Mouse (Mus musculus): ENCODE measurements around the gene Ubac1. TPM values are rescaled to one million over a fixed set of nuclear protein-coding genes. Genes with fewer than 3 reads are reported as not detected.

The Ubac1 gene
- polyA plus RNA-seq, 1 experiment from 2014 or later, result 148 TPM

DNA sequence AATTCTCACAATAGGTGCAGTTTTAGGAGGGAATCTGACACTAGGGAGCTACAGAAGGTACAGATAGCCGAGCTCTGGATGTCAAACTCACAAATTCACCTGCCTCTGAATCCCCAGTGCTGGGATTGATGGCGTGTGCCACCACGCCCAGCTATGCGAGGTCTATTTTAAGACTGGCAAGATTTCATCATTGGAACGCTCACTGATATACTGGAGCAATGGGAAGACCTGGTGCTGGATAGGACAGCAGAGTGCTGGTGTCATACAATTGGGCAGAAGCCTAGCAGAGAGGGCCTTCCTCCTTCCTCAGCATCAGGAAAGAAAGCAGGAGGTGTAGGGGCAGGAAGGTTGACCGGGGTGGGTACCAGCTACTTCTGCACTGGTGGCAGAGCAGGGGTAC, 33.7 kb downstream of the Ubac1 start:
- Histone ChIP-seq H3K4me3 (replicated peaks) (no peak overlapping the region), H3K27me3 (replicated peaks) (no peaks in the 10 kb centered on the region), H3K9me3 (replicated peaks) (no peaks in the 10 kb centered on the region), H3K27ac (replicated peaks) (no peak overlapping the region), H3K4me2 (no peak overlapping the region), H3K4me1 (peaks cover 14% of the 10 kb centered on the region), H3K9ac (replicated peaks) (no peak overlapping the region), H3K36me3 (no peaks in the 10 kb centered on the region)
- 87% methylated on average over 6 of the region's 6 CpGs for WGBS
- ATAC-seq (ENCODE audit: low FRiP score), result no peak

- Histone ChIP-seq H3K27ac (replicated peaks) (no peak overlapping the region), H3K4me2 (no peak overlapping the region), H3K4me3 (replicated peaks) (no peak overlapping the region), H3K9ac (replicated peaks) (no peak overlapping the region), H3K27me3 (replicated peaks) (no peaks in the 10 kb centered on the region), H3K4me1 (peaks cover 19% of the 10 kb centered on the region), H3K9me3 (replicated peaks) (no peaks in the 10 kb centered on the region), H3K36me3 (no peaks in the 10 kb centered on the region)
- WGBS, result 66% methylated on average over 5 of the region's 5 CpGs
- ATAC-seq (ENCODE audit: low FRiP score), result no peak
Observed at GRCm38 (mm10) chr2:25986601-25987000, 34.9 kb downstream of the Ubac1 start.

DNA sequence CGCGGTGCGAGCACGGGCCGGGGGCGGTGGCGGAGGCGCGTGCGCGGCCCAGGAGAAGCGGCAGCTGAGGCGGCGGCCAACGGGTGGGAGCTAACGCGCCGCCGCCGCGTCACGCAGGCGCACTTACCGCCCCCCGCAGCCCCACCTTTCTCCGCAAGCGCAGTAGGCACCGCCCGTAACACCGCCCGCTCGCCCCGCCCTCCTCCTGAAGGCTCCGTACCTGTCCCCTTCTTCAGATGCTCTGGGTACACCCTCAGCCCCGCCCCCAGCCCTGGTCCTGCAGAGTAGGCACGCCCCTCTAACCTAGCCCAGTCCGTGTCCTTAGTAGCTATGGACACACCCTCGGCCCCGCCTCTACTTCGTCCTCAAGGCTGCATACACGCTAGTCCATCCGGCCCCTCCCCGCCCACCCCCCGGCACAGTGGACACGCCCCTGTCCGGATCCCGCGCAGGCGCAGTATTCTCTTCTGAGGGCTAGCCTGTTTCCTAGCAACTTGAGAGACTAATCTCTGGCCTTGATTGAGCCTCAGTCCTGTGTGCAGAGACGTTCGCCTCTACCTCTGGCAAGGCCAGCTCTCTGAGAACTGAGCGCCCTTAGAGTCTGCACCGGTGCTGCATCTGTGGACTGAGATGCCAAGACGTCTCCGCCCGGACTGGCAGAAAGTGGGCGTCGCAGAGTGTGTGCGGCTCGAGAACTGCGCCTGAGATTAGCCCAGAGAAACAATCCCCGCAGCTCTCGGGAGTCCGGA, 38.2 kb downstream of the Ubac1 start, which contains the start of gene Camsap1:
Gene Camsap1, minus strand, starts transcription at position 124 of the 749 bp plus-strand sequence.
- Histone ChIP-seq H3K4me3 (replicated peaks) (peak within 1 kb of the TSS; percentile 73), H3K27ac (replicated peaks) (peak within 1 kb of the TSS; percentile 94), H3K36me3 (no peaks in the 10 kb centered on the region), H3K9ac (replicated peaks) (peak within 1 kb of the TSS; percentile 97), H3K4me1 (peaks cover 51% of the 10 kb centered on the region), H3K27me3 (replicated peaks) (no peaks in the 10 kb centered on the region), H3K4me2 (peak within 1 kb of the TSS; percentile 80), H3K9me3 (replicated peaks) (no peaks in the 10 kb centered on the region)
- ATAC-seq (ENCODE audit: low FRiP score), result peak; percentile 99
- WGBS, result under 1% methylated on average over 51 of the region's 64 CpGs

- Histone ChIP-seq H3K36me3 (no peaks in the 10 kb centered on the region), H3K9me3 (replicated peaks) (no peaks in the 10 kb centered on the region), H3K4me2 (peak overlapping the region; percentile 80), H3K4me3 (replicated peaks) (peak overlapping the region; percentile 73), H3K27me3 (replicated peaks) (no peaks in the 10 kb centered on the region), H3K9ac (replicated peaks) (peak overlapping the region; percentile 97), H3K27ac (replicated peaks) (peak overlapping the region; percentile 94), H3K4me1 (peaks cover 58% of the 10 kb centered on the region)
- peak; percentile 29 for ATAC-seq (ENCODE audit: low FRiP score)
- under 1% methylated on average over 75 of the region's 76 CpGs for WGBS
Observed at GRCm38 (mm10) chr2:25982426-25983091, 39.0 kb downstream of the Ubac1 start.

GRCm38 (mm10) chr2:25982052-25982425, 39.5 kb downstream of the Ubac1 start:
- H3K27ac ChIP-seq (replicated peaks), result peak overlapping the region; percentile 94
- H3K9ac ChIP-seq (replicated peaks), result peak overlapping the region; percentile 97
- peak overlapping the region; percentile 73 for H3K4me3 ChIP-seq (replicated peaks)
- H3K4me2 ChIP-seq, result peak overlapping the region; percentile 80
- under 1% methylated on average over 16 of the region's 16 CpGs for WGBS
- no peaks in the 10 kb centered on the region for H3K9me3 ChIP-seq (replicated peaks)
- H3K27me3 ChIP-seq (replicated peaks), result no peaks in the 10 kb centered on the region
- no peaks in the 10 kb centered on the region for H3K36me3 ChIP-seq
- no peak for ATAC-seq (ENCODE audit: low FRiP score)
- peaks cover 58% of the 10 kb centered on the region for H3K4me1 ChIP-seq

- no peak overlapping the region for H3K9ac ChIP-seq (replicated peaks)
- 79% methylated on average over 4 of the region's 4 CpGs for WGBS
Observed at GRCm38 (mm10) chr2:25978997-25979396, 42.5 kb downstream of the Ubac1 start.

DNA sequence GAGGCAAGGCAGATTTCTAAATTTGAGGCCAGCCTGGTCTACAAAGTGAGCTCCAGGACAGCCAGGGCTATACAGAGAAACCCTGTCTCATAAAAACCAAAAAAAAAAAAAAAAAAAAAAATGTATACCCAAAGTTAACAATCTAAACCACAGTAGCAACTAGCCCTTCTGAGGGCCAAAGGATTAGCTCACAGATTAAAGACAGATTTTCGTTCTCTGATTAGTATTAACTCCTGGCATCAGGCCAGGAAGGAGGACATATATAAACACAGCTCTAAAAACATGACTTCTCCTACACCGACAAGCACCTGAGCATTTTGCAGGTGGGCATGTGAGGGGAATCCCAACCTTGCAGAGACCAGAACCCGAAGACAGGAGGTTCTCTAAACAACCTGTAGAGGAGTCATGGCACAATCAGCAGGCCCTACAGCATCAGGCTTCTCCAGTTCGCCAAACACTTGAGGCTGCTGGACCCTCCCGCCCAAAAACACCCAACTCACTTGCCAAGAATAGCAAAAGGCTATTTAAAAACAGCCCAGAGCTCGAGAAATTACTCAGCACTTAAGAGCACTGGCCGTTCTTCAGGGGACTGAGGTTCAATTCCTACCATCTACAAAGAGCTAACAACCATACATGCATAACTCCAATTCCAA, 43.8 kb downstream of the Ubac1 start:
- H3K9me3 ChIP-seq (replicated peaks), result no peaks in the 10 kb centered on the region
- no peak for ATAC-seq (ENCODE audit: low FRiP score)
- H3K36me3 ChIP-seq, result no peaks in the 10 kb centered on the region
- 78% methylated on average over 7 of the region's 7 CpGs for WGBS
- peaks cover 49% of the 10 kb centered on the region for H3K4me1 ChIP-seq
- no peak overlapping the region for H3K27ac ChIP-seq (replicated peaks)
- H3K4me2 ChIP-seq, result no peak overlapping the region
- H3K9ac ChIP-seq (replicated peaks), result no peak overlapping the region
- no peaks in the 10 kb centered on the region for H3K27me3 ChIP-seq (replicated peaks)
- H3K4me3 ChIP-seq (replicated peaks), result no peak overlapping the region

More at GRCm38 (mm10) chr2:25978997-25979396, 42.5 kb downstream of the Ubac1 start:
- Histone ChIP-seq H3K4me1 (peaks cover 50% of the 10 kb centered on the region), H3K9me3 (replicated peaks) (no peaks in the 10 kb centered on the region), H3K4me3 (replicated peaks) (no peak overlapping the region), H3K4me2 (no peak overlapping the region), H3K27ac (replicated peaks) (no peak overlapping the region), H3K27me3 (replicated peaks) (no peaks in the 10 kb centered on the region), H3K36me3 (no peaks in the 10 kb centered on the region)
- no peak for ATAC-seq (ENCODE audit: low FRiP score)

DNA sequence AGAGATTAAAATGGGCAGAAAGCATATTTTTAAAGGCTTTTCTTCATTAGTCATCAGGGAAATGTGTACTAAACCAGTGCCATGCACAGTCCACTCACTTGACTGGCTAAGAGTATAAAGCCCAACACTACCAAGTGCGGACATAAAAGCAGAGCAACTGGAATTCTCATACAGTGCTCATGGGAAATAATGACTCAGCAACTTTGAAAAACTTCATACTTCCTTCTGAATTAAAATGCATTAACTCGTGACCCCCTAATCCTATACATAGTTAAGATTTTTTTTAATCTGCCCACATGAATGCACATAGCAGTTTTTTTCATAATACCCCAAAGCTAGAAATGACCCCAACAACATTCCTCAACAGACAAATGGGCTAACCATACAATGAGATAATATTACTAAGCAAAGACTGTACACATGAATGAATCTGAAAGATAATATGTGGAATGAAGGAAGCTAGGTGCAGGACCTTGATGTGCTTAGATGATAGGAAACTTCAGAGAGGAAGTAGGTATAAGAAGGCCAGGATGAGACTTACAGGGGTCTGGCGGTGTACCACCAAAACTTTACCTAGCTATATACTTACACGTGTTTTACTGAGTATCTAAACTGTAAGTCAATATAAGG, 46.3 kb downstream of the Ubac1 start:
- no peaks in the 10 kb centered on the region for H3K9me3 ChIP-seq (replicated peaks)
- 93% methylated on average over 4 of the region's 4 CpGs for WGBS
- no peak for ATAC-seq (ENCODE audit: low FRiP score)
- peaks cover 35% of the 10 kb centered on the region for H3K4me1 ChIP-seq
- no peaks in the 10 kb centered on the region for H3K27me3 ChIP-seq (replicated peaks)
- no peak overlapping the region for H3K27ac ChIP-seq (replicated peaks)
- H3K4me3 ChIP-seq (replicated peaks), result no peak overlapping the region
- no peaks in the 10 kb centered on the region for H3K36me3 ChIP-seq
- no peak overlapping the region for H3K4me2 ChIP-seq
- H3K9ac ChIP-seq (replicated peaks), result no peak overlapping the region

DNA sequence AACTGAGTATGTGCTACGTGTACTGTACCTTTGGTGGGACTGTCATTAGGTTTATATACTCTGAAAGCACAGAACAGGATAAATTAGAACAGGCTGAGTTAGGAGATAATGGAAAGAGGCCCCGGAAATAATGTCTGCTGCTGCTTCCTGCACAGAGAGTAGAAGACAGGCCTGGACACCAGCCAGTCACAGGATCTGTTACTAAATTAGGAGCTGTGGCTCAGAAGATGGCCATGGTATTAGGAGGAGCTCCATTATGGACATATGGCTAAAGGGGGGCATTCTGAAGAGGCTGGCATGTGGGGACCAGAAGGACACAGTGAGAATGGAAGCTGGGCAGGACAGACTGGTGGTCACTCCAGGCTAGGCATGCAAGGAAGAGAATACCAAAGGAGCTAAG, 51.1 kb downstream of the Ubac1 start:
- Histone ChIP-seq H3K27me3 (replicated peaks) (no peaks in the 10 kb centered on the region), H3K9ac (replicated peaks) (no peak overlapping the region), H3K27ac (replicated peaks) (no peak overlapping the region), H3K36me3 (peaks cover 12% of the 10 kb centered on the region), H3K9me3 (replicated peaks) (no peaks in the 10 kb centered on the region), H3K4me3 (replicated peaks) (no peak overlapping the region), H3K4me2 (no peak overlapping the region), H3K4me1 (peaks cover 22% of the 10 kb centered on the region)
- ATAC-seq (ENCODE audit: low FRiP score), result no peak
- 80% methylated on average over 2 of the region's 2 CpGs for WGBS

GRCm38 (mm10) chr2:25969319-25969718, 52.2 kb downstream of the Ubac1 start:
- WGBS, result 92% methylated on average over 4 of the region's 4 CpGs
- Histone ChIP-seq H3K27me3 (replicated peaks) (no peaks in the 10 kb centered on the region), H3K4me1 (peaks cover 19% of the 10 kb centered on the region), H3K9ac (replicated peaks) (no peak overlapping the region), H3K4me3 (replicated peaks) (no peak overlapping the region), H3K4me2 (no peak overlapping the region), H3K9me3 (replicated peaks) (no peaks in the 10 kb centered on the region), H3K27ac (replicated peaks) (no peak overlapping the region), H3K36me3 (peaks cover 22% of the 10 kb centered on the region)
- ATAC-seq (ENCODE audit: low FRiP score), result no peak

DNA sequence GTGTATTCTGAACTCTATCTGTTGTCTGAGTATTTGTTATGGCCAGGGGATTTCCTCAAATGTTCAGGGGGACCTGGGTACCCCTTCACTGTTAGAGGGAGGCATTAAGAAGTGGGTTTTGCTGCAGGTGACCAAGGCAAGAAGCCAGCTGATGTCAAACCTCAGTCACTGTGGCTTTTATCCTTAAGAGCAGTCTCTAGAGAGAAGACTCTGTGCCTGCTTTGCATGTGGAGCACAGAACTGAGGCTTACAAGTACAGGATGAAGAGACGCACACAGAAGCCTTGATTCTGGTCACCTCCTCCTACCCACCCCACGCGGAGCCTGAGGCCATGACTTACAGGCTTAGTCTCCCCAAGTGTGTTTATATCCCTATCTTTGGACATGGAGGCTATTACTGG, 72.3 kb downstream of the Ubac1 start:
- peaks cover 69% of the 10 kb centered on the region for H3K36me3 ChIP-seq
- WGBS, result 95% methylated on average over 3 of the region's 3 CpGs

More for the DNA sequence above, 72.3 kb downstream of the Ubac1 start:
- Histone ChIP-seq H3K27ac (replicated peaks) (no peak overlapping the region), H3K9me3 (replicated peaks) (no peaks in the 10 kb centered on the region), H3K27me3 (replicated peaks) (no peaks in the 10 kb centered on the region), H3K9ac (replicated peaks) (no peak overlapping the region), H3K4me1 (no peaks in the 10 kb centered on the region), H3K4me2 (no peak overlapping the region), H3K4me3 (replicated peaks) (no peak overlapping the region)
- ATAC-seq (ENCODE audit: low FRiP score), result no peak

Measured in neural tube, embryonic 15.5 days (tissue).